Mouse (Mus musculus): ENCODE results near the gene Csad.

GRCm38 (mm10) chr15:102165468-102166100 lies 38.9 kb downstream of the Csad start:
- no peak for TF ChIP-seq POLR2A (IDR thresholded peaks at IDR 0.05; ENCODE audit: borderline replicate concordance, extremely low read depth, low read depth, low read length)
- no peak for TF ChIP-seq CTCF (IDR thresholded peaks at IDR 0.05; ENCODE audit: insufficient read depth, low read length)

All from lung, adult 2 months (tissue).